Mouse (Mus musculus): ENCODE measurements around the gene Med12l. TPM values are rescaled to one million over a fixed set of nuclear protein-coding genes. Genes with fewer than 3 reads are reported as not detected.

Gene Med12l
- polyA plus RNA-seq, 2 experiments, result 2.4 to 4.5 TPM

GRCm38 (mm10) chr3:58992122-58992521, 13.5 kb upstream of the Med12l start:
- H3K4me3 ChIP-seq (replicated peaks; ENCODE audit: low read length), result no peak overlapping the region
- no peaks in the 10 kb centered on the region for H3K27me3 ChIP-seq (ENCODE audit: control insufficient read depth, insufficient read depth, low read length)
- H3K4me1 ChIP-seq (ENCODE audit: control insufficient read depth, insufficient read depth, low read length), result no peaks in the 10 kb centered on the region
- H3K4me2 ChIP-seq (replicated peaks; ENCODE audit: low read depth, low read length, severe bottlenecking), result no peak overlapping the region
- ATAC-seq (ENCODE audit: low FRiP score, low read depth), result no peak
- H3K9me3 ChIP-seq (ENCODE audit: control insufficient read depth, low read length), result no peaks in the 10 kb centered on the region
- no peak overlapping the region for H3K27ac ChIP-seq (replicated peaks; ENCODE audit: low read depth, low read length)
- DNase-seq (ENCODE audit: low spot score), result no peak
- no peak overlapping the region for H3K9ac ChIP-seq (ENCODE audit: low read depth, low read length, severe bottlenecking)
- H3K36me3 ChIP-seq (ENCODE audit: control insufficient read depth, insufficient read depth, low read length), result no peaks in the 10 kb centered on the region
- no peak for TF ChIP-seq POLR2A (IDR thresholded peaks at IDR 0.05; ENCODE audit: borderline replicate concordance, extremely low read depth, insufficient read depth, insufficient read length)

GRCm38 (mm10) chr3:58993619-58994018, 12.0 kb upstream of the Med12l start:
- WGBS, result 91% methylated on average over 3 of the region's 3 CpGs
- ATAC-seq (ENCODE audit: low FRiP score, low read depth), result no peak
- TF ChIP-seq POLR2A (IDR thresholded peaks at IDR 0.05; ENCODE audit: borderline replicate concordance, extremely low read depth, insufficient read depth, insufficient read length), result no peak
- H3K9me3 ChIP-seq (ENCODE audit: control insufficient read depth, low read length), result no peaks in the 10 kb centered on the region
- no peak overlapping the region for H3K9ac ChIP-seq (ENCODE audit: low read depth, low read length, severe bottlenecking)
- H3K4me1 ChIP-seq (ENCODE audit: control insufficient read depth, insufficient read depth, low read length), result no peaks in the 10 kb centered on the region
- no peak overlapping the region for H3K4me2 ChIP-seq (replicated peaks; ENCODE audit: low read depth, low read length, severe bottlenecking)
- no peaks in the 10 kb centered on the region for H3K27me3 ChIP-seq (ENCODE audit: control insufficient read depth, insufficient read depth, low read length)
- H3K36me3 ChIP-seq (ENCODE audit: control insufficient read depth, insufficient read depth, low read length), result no peaks in the 10 kb centered on the region
- no peak overlapping the region for H3K27ac ChIP-seq (replicated peaks; ENCODE audit: low read depth, low read length)
- no peak for DNase-seq (ENCODE audit: low spot score)
- H3K4me3 ChIP-seq (replicated peaks; ENCODE audit: low read length), result no peak overlapping the region

GRCm38 (mm10) chr3:59003756-59004155, 1.9 kb upstream of the Med12l start:
- H3K4me3 ChIP-seq (replicated peaks; ENCODE audit: low read length), result no peak overlapping the region
- no peak overlapping the region for H3K4me2 ChIP-seq (replicated peaks; ENCODE audit: low read depth, low read length, severe bottlenecking)
- TF ChIP-seq POLR2A (IDR thresholded peaks at IDR 0.05; ENCODE audit: borderline replicate concordance, extremely low read depth, insufficient read depth, insufficient read length), result no peak
- 75% methylated on average over 5 of the region's 5 CpGs for WGBS
- no peaks in the 10 kb centered on the region for H3K36me3 ChIP-seq (ENCODE audit: control insufficient read depth, insufficient read depth, low read length)
- H3K9ac ChIP-seq (ENCODE audit: low read depth, low read length, severe bottlenecking), result no peak overlapping the region
- ATAC-seq (ENCODE audit: low FRiP score, low read depth) (no peak), DNase-seq (ENCODE audit: low spot score) (no peak)
- H3K27ac ChIP-seq (replicated peaks; ENCODE audit: low read depth, low read length), result no peak overlapping the region
- peaks cover 6% of the 10 kb centered on the region; the same call in 1 of the 2 replicates for H3K4me1 ChIP-seq (ENCODE audit: control insufficient read depth, insufficient read depth, low read length)
- no peaks in the 10 kb centered on the region for H3K9me3 ChIP-seq (ENCODE audit: control insufficient read depth, low read length)
- H3K27me3 ChIP-seq (ENCODE audit: control insufficient read depth, insufficient read depth, low read length), result peaks cover 21% of the 10 kb centered on the region; the same call in 1 of the 2 replicates

GRCm38 (mm10) chr3:59005996-59006730, 538 bp downstream of the Med12l start:
- no peaks in the 10 kb centered on the region for H3K36me3 ChIP-seq (ENCODE audit: control insufficient read depth, insufficient read depth, low read length)
- peak; percentile 58 for ATAC-seq (ENCODE audit: low FRiP score, low read depth)
- TF ChIP-seq POLR2A (IDR thresholded peaks at IDR 0.05; ENCODE audit: borderline replicate concordance, extremely low read depth, insufficient read depth, insufficient read length), result no peak
- no peaks in the 10 kb centered on the region for H3K9me3 ChIP-seq (ENCODE audit: control insufficient read depth, low read length)
- peaks cover 6% of the 10 kb centered on the region; the same call in 1 of the 2 replicates for H3K4me1 ChIP-seq (ENCODE audit: control insufficient read depth, insufficient read depth, low read length)
- H3K27ac ChIP-seq (replicated peaks; ENCODE audit: low read depth, low read length), result peak overlapping the region; percentile 85
- 0% methylated on average over 11 of the region's 83 CpGs for WGBS
- peaks cover 22% of the 10 kb centered on the region; the same call in 1 of the 2 replicates for H3K27me3 ChIP-seq (ENCODE audit: control insufficient read depth, insufficient read depth, low read length)
- H3K9ac ChIP-seq (ENCODE audit: low read depth, low read length, severe bottlenecking), result peak overlapping the region; percentile 73
- DNase-seq (ENCODE audit: low spot score), result peak; percentile 34
- peak overlapping the region; percentile 98 for H3K4me2 ChIP-seq (replicated peaks; ENCODE audit: low read depth, low read length, severe bottlenecking)
- peak overlapping the region; percentile 76 for H3K4me3 ChIP-seq (replicated peaks; ENCODE audit: low read length)

- peak; percentile 44; the same call in 1 of the 2 replicates for TF ChIP-seq POLR2A (IDR thresholded peaks at IDR 0.05; ENCODE audit: borderline replicate concordance, extremely low read depth, insufficient read depth, insufficient read length)
- Histone ChIP-seq H3K9me3 (ENCODE audit: control insufficient read depth, low read length) (no peaks in the 10 kb centered on the region), H3K4me3 (replicated peaks; ENCODE audit: low read length) (peak overlapping the region; percentile 76), H3K9ac (ENCODE audit: low read depth, low read length, severe bottlenecking) (peak overlapping the region; percentile 73), H3K4me2 (replicated peaks; ENCODE audit: low read depth, low read length, severe bottlenecking) (peak overlapping the region; percentile 98), H3K36me3 (ENCODE audit: control insufficient read depth, insufficient read depth, low read length) (no peaks in the 10 kb centered on the region), H3K27ac (replicated peaks; ENCODE audit: low read depth, low read length) (peak overlapping the region; percentile 85), H3K4me1 (ENCODE audit: control insufficient read depth, insufficient read depth, low read length) (peaks cover 6% of the 10 kb centered on the region; the same call in 1 of the 2 replicates), H3K27me3 (ENCODE audit: control insufficient read depth, insufficient read depth, low read length) (peaks cover 22% of the 10 kb centered on the region; the same call in 1 of the 2 replicates)
- ATAC-seq (ENCODE audit: low FRiP score, low read depth) (peak; percentile 86), DNase-seq (ENCODE audit: low spot score) (peak; percentile 76)
- under 1% methylated on average over 54 of the region's 77 CpGs for WGBS
These were observed 1.3 kb downstream of the Med12l start for GRCm38 (mm10) chr3:59006731-59007441.

Measured in limb, embryonic 14.5 days (tissue).